Mouse (Mus musculus) hindbrain, embryonic 16.5 days (tissue): ENCODE data around the gene Gm14214. TPM values are rescaled to one million over a fixed set of nuclear protein-coding genes. Genes with fewer than 3 reads are reported as not detected.

Experiments
- ATAC-seq: fragments of 200-750 bp; cut with Nextera tagmentation; 2 replicates; pipeline ENCODE4 v1.8.0; 2017; ENCODE audit warnings: moderate TSS enrichment, moderate library complexity
- H3K27ac ChIP-seq: fragments of 300-500 bp; sonication (generic); 2 replicates; pipeline ENCODE4 v1.5.1; 2014; ENCODE audit warnings: low read depth, mild to moderate bottlenecking, control low read depth, low read length, moderate library complexity
- H3K27me3 ChIP-seq: fragments of 300-500 bp; sonication (generic); replicated peaks from 2 replicates; pipeline ENCODE4 v1.6.1; 2014; ENCODE audit warnings: low read length; ENCODE audit not compliant: control insufficient read depth, insufficient read depth
- H3K36me3 ChIP-seq: fragments of 300-500 bp; sonication (generic); 2 replicates; pipeline ENCODE4 v1.6.1; 2014; ENCODE audit warnings: mild to moderate bottlenecking, low read length, moderate library complexity, mixed read lengths; ENCODE audit not compliant: control insufficient read depth, insufficient read depth
- H3K4me1 ChIP-seq: fragments of 300-500 bp; sonication (generic); 2 replicates; pipeline ENCODE4 v1.6.1; 2014; ENCODE audit warnings: low read depth, low read length; ENCODE audit not compliant: control insufficient read depth, insufficient read depth
- H3K4me2 ChIP-seq: fragments of 300-500 bp; sonication (generic); 2 replicates; pipeline ENCODE4 v1.6.1; 2014; ENCODE audit warnings: mild to moderate bottlenecking, low read length, control low read depth, moderate library complexity
- H3K4me3 ChIP-seq: fragments of 300-500 bp; sonication (generic); 2 replicates; pipeline ENCODE4 v1.5.1; 2014; ENCODE audit warnings: mild to moderate bottlenecking, low read length, control low read depth, moderate library complexity
- H3K9ac ChIP-seq: fragments of 300-500 bp; sonication (generic); 2 replicates; pipeline ENCODE4 v1.6.1; 2014; ENCODE audit warnings: low read depth, mild to moderate bottlenecking, control low read depth, low read length, moderate library complexity
- H3K9me3 ChIP-seq: fragments of 300-500 bp; sonication (generic); 2 replicates; pipeline ENCODE4 v1.6.1; 2014; ENCODE audit warnings: mild to moderate bottlenecking, low read length, moderate library complexity; ENCODE audit not compliant: control insufficient read depth
- WGBS: fragments of 180-500 bp; shearing (Covaris S2); extraction: QIAGEN DNeasy Blood & Tissue Kit; methylation state at CpG from one replicate; pipeline ENCODE4 v1.1.7; 2014; 5-methylcytosine and 5-hydroxymethylcytosine counted together
- polyA plus RNA-seq: library from polyadenylated mRNA; unstranded; fragments of >200 nt; fragmentation: Nextera tagmentation; extraction: Ambion mirVana; gene quantifications from 2 replicates; pipeline ENCODE4 v1.2.1, GENCODE M21; 2015

Gene Gm14214
- polyA plus RNA-seq, 1 experiment from 2014 or later, result not detected

DNA sequence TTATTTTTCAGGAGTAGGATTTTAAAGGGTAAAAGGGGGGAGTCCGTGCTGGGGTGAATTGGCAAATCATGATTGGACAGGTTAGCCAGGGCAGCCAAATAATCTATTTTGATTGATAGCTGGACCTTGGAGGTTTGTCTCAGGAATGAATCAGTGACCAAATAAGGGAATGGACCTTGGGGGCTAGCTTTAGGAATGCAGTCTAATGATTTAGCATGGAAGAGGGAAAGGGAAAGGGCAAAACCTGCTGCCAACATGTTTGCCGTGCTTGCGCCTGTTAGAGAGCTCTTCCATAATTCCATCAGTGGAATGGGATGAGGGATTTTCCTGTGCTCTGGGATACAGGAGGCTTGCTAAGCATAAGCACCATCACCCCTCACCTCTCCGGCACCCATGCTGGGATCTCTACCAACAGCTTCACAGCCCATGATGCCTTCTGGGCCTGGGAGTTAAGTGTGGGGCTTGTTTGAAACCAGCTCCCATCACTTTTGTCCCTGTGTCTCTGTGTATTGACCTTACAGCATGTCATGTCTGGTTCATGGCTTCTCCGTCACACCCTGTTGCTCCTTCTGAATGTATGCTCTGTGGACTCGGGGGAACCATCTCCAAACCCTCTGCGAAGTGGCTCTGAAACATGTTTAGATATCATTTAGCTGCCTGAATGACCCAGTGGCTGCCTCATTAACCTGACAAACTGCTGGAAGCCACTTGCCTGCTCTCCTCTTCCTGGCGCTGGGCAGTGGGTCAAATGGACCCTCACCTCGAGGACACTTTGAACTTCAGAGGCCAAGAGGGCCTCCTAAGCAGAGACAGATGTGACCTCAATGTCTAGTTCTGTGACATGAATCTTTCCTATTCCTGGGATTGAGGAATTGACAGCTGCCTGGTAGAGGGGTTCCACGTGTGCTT is 26.7 kb downstream of the Gm14214 start:
- H3K9me3 ChIP-seq, result no peaks in the 10 kb centered on the region
- no peak overlapping the region for H3K27ac ChIP-seq
- ATAC-seq, result no peak
- WGBS, result 73% methylated on average over 10 of the region's 10 CpGs
- H3K9ac ChIP-seq, result no peak overlapping the region
- H3K4me3 ChIP-seq, result no peak overlapping the region
- H3K4me2 ChIP-seq, result no peak overlapping the region
- no peaks in the 10 kb centered on the region for H3K4me1 ChIP-seq
- H3K36me3 ChIP-seq, result no peaks in the 10 kb centered on the region
- H3K27me3 ChIP-seq, result no peaks in the 10 kb centered on the region

DNA sequence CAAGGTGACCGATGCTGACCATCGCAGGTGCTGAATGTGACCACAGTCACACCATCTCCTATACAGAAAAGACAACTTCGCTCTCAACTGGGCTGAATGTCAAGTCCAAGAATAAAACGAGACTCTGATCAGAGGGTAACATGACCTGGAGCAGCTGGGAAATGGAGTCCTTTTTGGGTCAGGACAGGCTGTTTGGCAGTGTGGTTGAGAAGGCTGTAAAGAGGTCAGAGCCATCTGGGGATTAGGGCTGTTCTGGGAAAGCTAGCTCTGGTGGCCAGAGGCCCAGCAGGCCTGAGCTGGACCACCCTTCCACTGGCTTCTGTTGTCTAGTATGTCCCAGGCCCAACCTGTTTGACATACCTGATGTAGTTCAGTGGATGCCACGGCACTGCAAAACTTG is 31.2 kb downstream of the Gm14214 start:
- Histone ChIP-seq H3K27ac (no peak overlapping the region), H3K36me3 (no peaks in the 10 kb centered on the region), H3K4me1 (peaks cover 5% of the 10 kb centered on the region; the same call in 1 of the 2 replicates), H3K4me3 (no peak overlapping the region), H3K9me3 (no peaks in the 10 kb centered on the region), H3K9ac (no peak overlapping the region), H3K27me3 (no peaks in the 10 kb centered on the region), H3K4me2 (no peak overlapping the region)
- ATAC-seq, result no peak
- WGBS, result 92% methylated on average over 5 of the region's 5 CpGs

DNA sequence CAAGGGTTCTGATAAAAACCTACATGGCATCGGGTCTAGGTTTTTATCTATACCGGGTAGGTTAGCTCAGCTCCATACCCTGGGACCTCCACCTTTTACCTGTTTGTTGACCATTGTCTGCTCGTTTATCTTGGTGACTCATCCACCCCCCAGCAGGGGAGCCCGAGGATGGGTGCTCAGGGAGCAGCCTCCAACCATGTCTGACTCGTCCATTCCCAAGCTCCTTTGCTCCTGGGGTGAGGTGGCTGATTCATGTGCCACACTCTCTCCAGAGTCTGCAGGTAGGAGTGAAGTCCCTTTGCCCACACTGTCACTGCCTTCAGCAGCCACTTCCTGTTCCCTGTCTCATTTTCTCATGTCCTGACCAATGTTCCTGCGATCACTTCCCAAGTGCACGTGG is 33.8 kb downstream of the Gm14214 start:
- H3K27me3 ChIP-seq, result no peaks in the 10 kb centered on the region
- ATAC-seq, result no peak
- no peak overlapping the region for H3K27ac ChIP-seq
- H3K36me3 ChIP-seq, result no peaks in the 10 kb centered on the region
- no peaks in the 10 kb centered on the region for H3K9me3 ChIP-seq
- WGBS, result 83% methylated on average over 7 of the region's 7 CpGs
- H3K4me1 ChIP-seq, result peaks cover 7% of the 10 kb centered on the region; the same call in 1 of the 2 replicates
- no peak overlapping the region for H3K4me3 ChIP-seq
- H3K9ac ChIP-seq, result no peak overlapping the region
- H3K4me2 ChIP-seq, result no peak overlapping the region

DNA sequence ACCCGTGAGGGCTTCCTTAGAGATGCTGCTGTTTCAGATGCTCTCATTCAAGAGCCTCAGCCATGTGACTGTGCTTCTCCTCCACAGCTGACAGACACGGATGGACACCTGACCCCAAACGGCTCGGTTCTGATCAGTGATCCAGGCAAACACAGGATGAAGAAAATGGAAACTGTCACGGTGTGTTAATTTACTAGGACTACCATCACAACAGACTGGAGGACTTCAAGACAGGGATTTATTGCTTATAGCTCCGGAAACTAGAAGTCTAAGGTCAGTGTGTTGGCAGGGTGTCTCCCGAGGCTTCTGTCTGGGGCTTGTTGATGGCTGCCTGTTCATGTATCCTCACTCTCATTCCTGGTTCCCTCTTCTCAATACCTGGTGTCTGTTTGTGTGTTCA is 34.4 kb downstream of the Gm14214 start:
- no peak for ATAC-seq
- Histone ChIP-seq H3K9ac (no peak overlapping the region), H3K4me1 (peaks cover 7% of the 10 kb centered on the region; the same call in 1 of the 2 replicates), H3K9me3 (no peaks in the 10 kb centered on the region), H3K4me3 (no peak overlapping the region), H3K36me3 (no peaks in the 10 kb centered on the region), H3K4me2 (no peak overlapping the region), H3K27ac (no peak overlapping the region), H3K27me3 (no peaks in the 10 kb centered on the region)
- WGBS, result 46% methylated on average over 7 of the region's 7 CpGs

DNA sequence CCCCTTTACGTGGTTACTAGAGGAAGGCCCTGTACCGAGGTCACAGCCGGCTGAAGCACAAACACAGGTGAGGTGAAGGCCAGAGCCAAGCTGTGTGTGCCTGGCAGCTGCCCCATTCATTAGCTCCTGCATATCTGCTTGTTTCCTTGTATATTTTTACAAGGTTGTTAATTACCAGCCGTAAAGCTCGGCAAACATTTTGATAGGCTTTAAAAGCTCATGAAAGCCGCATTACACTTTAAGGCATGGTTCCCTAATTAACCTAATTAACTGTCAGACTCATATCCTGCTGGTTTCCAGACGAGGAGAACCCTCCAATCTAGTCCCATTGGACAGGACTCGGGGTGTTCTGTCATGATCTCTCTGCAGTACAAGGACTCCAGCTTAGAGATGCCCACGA is 34.9 kb downstream of the Gm14214 start:
- no peak overlapping the region for H3K4me3 ChIP-seq
- no peak overlapping the region for H3K4me2 ChIP-seq
- H3K36me3 ChIP-seq, result no peaks in the 10 kb centered on the region
- no peak overlapping the region for H3K9ac ChIP-seq
- peaks cover 7% of the 10 kb centered on the region; the same call in 1 of the 2 replicates for H3K4me1 ChIP-seq
- H3K27me3 ChIP-seq, result no peaks in the 10 kb centered on the region
- no peaks in the 10 kb centered on the region for H3K9me3 ChIP-seq
- ATAC-seq, result 0 out of 2 replicates have a peak, but pooled peaks have one; percentile 30
- 48% methylated on average over 9 of the region's 9 CpGs for WGBS
- H3K27ac ChIP-seq, result no peak overlapping the region

DNA sequence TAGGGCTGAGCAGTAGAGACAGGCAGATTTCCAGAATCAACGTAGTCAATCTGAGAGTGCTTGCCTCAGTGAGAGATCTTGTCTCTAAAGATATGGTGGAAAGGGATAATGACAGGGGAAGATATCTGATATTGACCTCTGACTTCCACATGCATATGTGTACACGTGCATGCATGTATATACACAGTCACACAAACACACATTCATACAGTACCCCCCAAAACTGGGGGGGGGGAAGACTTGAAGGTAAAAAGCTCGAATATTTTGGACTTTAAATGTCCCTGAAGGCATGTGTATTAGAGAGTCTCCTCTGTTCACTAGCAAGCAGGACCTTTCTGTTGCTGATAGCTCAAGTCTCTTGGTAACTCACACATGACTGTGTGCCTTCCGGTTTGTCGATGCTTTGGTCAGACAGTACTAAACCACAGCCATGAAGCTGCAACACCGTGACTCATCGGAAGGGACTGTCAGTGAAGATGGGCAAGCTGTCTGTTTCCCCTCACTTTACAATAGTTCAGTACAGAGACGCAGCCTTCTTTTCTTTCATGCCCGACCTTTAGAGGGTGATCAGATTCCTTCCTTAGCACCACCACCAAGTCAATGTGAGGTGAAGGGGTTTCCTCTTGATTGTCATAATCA is 37.2 kb downstream of the Gm14214 start:
- no peaks in the 10 kb centered on the region for H3K36me3 ChIP-seq
- no peak overlapping the region for H3K9ac ChIP-seq
- H3K27me3 ChIP-seq, result no peaks in the 10 kb centered on the region
- no peak overlapping the region for H3K4me3 ChIP-seq
- peak; percentile 24; the same call in 1 of the 2 replicates for ATAC-seq
- no peaks in the 10 kb centered on the region for H3K9me3 ChIP-seq
- H3K4me2 ChIP-seq, result no peak overlapping the region
- no peak overlapping the region for H3K27ac ChIP-seq
- H3K4me1 ChIP-seq, result peaks cover 7% of the 10 kb centered on the region; the same call in 1 of the 2 replicates
- WGBS, result 69% methylated on average over 9 of the region's 9 CpGs

DNA sequence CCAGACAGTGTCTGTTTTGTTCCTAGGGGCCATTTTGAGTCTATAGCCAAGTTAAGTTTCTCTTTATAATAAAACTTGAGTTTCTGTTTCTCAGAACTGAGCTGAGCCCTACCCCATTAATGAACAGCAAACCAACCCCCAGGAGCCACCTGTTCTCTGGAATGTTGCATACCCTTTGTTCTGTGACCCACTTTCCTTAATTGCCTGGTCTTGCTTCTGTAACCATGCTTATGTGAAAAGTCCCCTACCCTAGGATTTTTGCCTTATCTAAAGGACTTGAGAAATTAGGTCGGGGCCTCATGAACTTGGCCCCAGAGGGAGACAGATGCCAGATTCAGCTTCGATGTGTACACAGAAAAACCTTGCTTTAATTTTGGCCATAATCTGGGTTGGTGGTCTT is 37.9 kb downstream of the Gm14214 start:
- ATAC-seq, result no peak
- Histone ChIP-seq H3K4me2 (no peak overlapping the region), H3K27ac (no peak overlapping the region), H3K4me1 (peaks cover 7% of the 10 kb centered on the region; the same call in 1 of the 2 replicates), H3K9me3 (no peaks in the 10 kb centered on the region), H3K27me3 (no peaks in the 10 kb centered on the region), H3K36me3 (no peaks in the 10 kb centered on the region), H3K9ac (no peak overlapping the region), H3K4me3 (no peak overlapping the region)
- 61% methylated on average over 2 of the region's 2 CpGs for WGBS

DNA sequence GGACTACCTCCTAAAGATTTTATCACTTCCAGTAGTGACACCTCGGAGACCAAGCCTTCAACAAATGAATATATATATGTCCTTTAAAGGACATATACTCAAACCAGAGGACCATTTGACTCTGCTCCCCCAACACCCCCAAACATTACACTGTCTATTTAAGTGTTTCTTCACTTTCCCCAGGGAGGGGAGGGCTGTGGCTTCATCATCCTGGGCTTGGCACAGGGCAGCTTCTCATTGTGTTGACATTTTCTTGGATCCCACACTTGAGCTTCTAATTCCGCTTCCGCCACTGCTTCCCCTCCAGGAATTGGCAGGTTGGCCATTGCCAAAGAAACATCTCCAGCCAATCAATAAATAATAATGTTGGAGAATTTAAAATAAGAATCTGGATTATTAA is 39.0 kb downstream of the Gm14214 start:
- H3K36me3 ChIP-seq, result no peaks in the 10 kb centered on the region
- H3K9me3 ChIP-seq, result no peaks in the 10 kb centered on the region
- no peak for ATAC-seq
- no peaks in the 10 kb centered on the region for H3K27me3 ChIP-seq
- WGBS, result 79% methylated on average over 3 of the region's 3 CpGs
- H3K27ac ChIP-seq, result no peak overlapping the region
- no peak overlapping the region for H3K9ac ChIP-seq
- H3K4me3 ChIP-seq, result no peak overlapping the region
- H3K4me1 ChIP-seq, result peaks cover 7% of the 10 kb centered on the region; the same call in 1 of the 2 replicates
- no peak overlapping the region for H3K4me2 ChIP-seq

DNA sequence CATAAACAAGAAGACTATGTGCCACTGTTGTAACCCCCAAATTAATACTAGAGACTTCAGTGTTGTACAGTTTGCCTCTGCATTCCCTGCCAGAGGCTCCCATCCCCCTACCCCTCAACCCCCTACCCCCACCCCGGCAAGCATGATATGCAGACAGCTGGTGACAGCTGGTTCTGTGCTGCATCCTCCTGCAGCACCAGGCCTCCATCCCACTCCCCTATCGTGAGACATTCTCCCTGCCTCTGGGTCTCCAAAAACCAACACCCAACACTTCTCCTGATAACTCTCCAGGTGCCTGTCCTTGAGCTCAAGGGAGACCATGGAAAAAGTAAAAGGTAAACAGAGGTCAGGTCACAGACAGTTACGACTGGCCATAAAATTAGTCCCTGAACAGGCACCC is 40.1 kb downstream of the Gm14214 start:
- Histone ChIP-seq H3K27ac (no peak overlapping the region), H3K4me2 (no peak overlapping the region), H3K9me3 (no peaks in the 10 kb centered on the region), H3K9ac (no peak overlapping the region), H3K27me3 (no peaks in the 10 kb centered on the region), H3K4me3 (no peak overlapping the region), H3K4me1 (peaks cover 6% of the 10 kb centered on the region; the same call in 1 of the 2 replicates), H3K36me3 (no peaks in the 10 kb centered on the region)
- ATAC-seq, result no peak
- WGBS, result 68% methylated on average over 3 of the region's 3 CpGs
